Mouse (Mus musculus) MEL (cell line): ENCODE data around the gene Cldn3. TPM values are rescaled to one million over a fixed set of nuclear protein-coding genes. Genes with fewer than 3 reads are reported as not detected.

ENCODE experiments used
- DNase-seq: peaks from one replicate; pipeline ENCODE4 v3.0.0; 2011; ENCODE audit warnings: low read depth, low spot score
- H3K27ac ChIP-seq: 2 replicates; pipeline ENCODE4 v1.5.1; 2012; ENCODE audit warnings: low read depth, mild to moderate bottlenecking, control low read depth, low read length, moderate library complexity; ENCODE audit not compliant: control insufficient read depth
- H3K27me3 ChIP-seq, 2 experiments: fragments of 150-350 bp in 1 of 2; sonication (generic) in 1 of 2; 2 replicates each; pipeline ENCODE4 v1.6.1; 2012; ENCODE audit warnings: low read length in 2 of 2, mild to moderate bottlenecking in 2 of 2, improper control_type of control experiment in 1 of 2, moderate library complexity in 1 of 2; ENCODE audit not compliant: insufficient read depth in 2 of 2, control insufficient read depth in 1 of 2
- H3K36me3 ChIP-seq, 2 experiments: 2 replicates each; pipeline ENCODE4 v1.6.1; 2012 to 2014; ENCODE audit warnings: low read length in 2 of 2, improper control_type of control experiment in 1 of 2, inconsistent platforms in 1 of 2, mild to moderate bottlenecking in 1 of 2; ENCODE audit not compliant: insufficient read depth in 2 of 2, control insufficient read depth in 1 of 2
- H3K4me1 ChIP-seq, 2 experiments: fragments of 150-350 bp in 1 of 2; sonication (generic) in 1 of 2; 2 replicates each; pipeline ENCODE4 v1.6.1; 2012; ENCODE audit warnings: low read length in 2 of 2, improper control_type of control experiment in 1 of 2, mild to moderate bottlenecking in 1 of 2; ENCODE audit not compliant: insufficient read depth in 2 of 2, control insufficient read depth in 1 of 2
- H3K4me3 ChIP-seq, 2 experiments: fragments of 150-350 bp in 1 of 2; sonication (generic) in 1 of 2; 2 replicates each; pipeline ENCODE4 v1.5.1; 2012; ENCODE audit warnings: low read depth in 2 of 2, low read length in 2 of 2, mild to moderate bottlenecking in 2 of 2, moderate library complexity in 2 of 2, control low read depth in 1 of 2, improper control_type of control experiment in 1 of 2; ENCODE audit not compliant: control insufficient read depth in 1 of 2, insufficient read depth in 1 of 2
- H3K79me2 ChIP-seq: 2 replicates; pipeline ENCODE4 v1.6.1; 2012; ENCODE audit warnings: mild to moderate bottlenecking, low read length, moderate library complexity; ENCODE audit not compliant: control insufficient read depth, poor library complexity, insufficient read depth
- H3K9ac ChIP-seq: 2 replicates; pipeline ENCODE4 v1.6.1; 2012; ENCODE audit warnings: low read depth, mild to moderate bottlenecking, control low read depth, low read length, moderate library complexity; ENCODE audit not compliant: control insufficient read depth, poor library complexity, severe bottlenecking
- H3K9me3 ChIP-seq: fragments of 150-350 bp; sonication (generic); replicated peaks from 2 replicates; pipeline ENCODE4 v1.6.1; 2012; ENCODE audit warnings: mild to moderate bottlenecking, low read length, improper control_type of control experiment, moderate library complexity; ENCODE audit not compliant: insufficient read depth
- CHD1 ChIP-seq: IDR thresholded peaks from 2 replicates; pipeline ENCODE4 v1.6.1; 2012; ENCODE audit warnings: low read depth, mild to moderate bottlenecking, inconsistent platforms, low read length, improper control_type of control experiment
- CHD2 ChIP-seq: IDR thresholded peaks from 2 replicates; pipeline ENCODE4 v1.6.1; 2011; ENCODE audit warnings: low read length, improper control_type of control experiment
- CTCF ChIP-seq, 3 experiments: IDR thresholded peaks in 2 of 3; conservative IDR thresholded peaks in 1 of 3; 2 replicates each; pipeline ENCODE4 v1.5.1; 2011 to 2012; ENCODE audit warnings: low read length in 3 of 3, low read depth in 2 of 3, mild to moderate bottlenecking in 2 of 3, improper control_type of control experiment in 1 of 3, inconsistent platforms in 1 of 3, mixed read lengths in 1 of 3, moderate library complexity in 1 of 3; ENCODE audit not compliant: control insufficient read depth in 1 of 3, insufficient read depth in 1 of 3, poor library complexity in 1 of 3, severe bottlenecking in 1 of 3
- E2F4 ChIP-seq: IDR thresholded peaks from 2 replicates; pipeline ENCODE4 v1.6.1; 2011; ENCODE audit warnings: low read depth, low read length, improper control_type of control experiment, borderline replicate concordance
- ETS1 ChIP-seq: IDR thresholded peaks from 2 replicates; pipeline ENCODE4 v1.6.1; 2012; ENCODE audit warnings: low read depth, mild to moderate bottlenecking, inconsistent platforms, low read length, improper control_type of control experiment, moderate library complexity
- GATA1 ChIP-seq: IDR thresholded peaks from 2 replicates; pipeline ENCODE4 v1.6.1; 2011; ENCODE audit warnings: low read depth, low read length, improper control_type of control experiment
- JUND ChIP-seq: IDR thresholded peaks from 2 replicates; pipeline ENCODE4 v1.6.1; 2011; ENCODE audit warnings: low read depth, mild to moderate bottlenecking, improper control_type of control experiment, low read length
- MEF2A ChIP-seq: IDR thresholded peaks from 2 replicates; pipeline ENCODE4 v1.6.1; 2014; ENCODE audit warnings: low read depth, mild to moderate bottlenecking, inconsistent platforms, low read length, improper control_type of control experiment; ENCODE audit not compliant: poor library complexity, insufficient replicate concordance, severe bottlenecking; ENCODE audit errors: extremely low read depth
- MYB ChIP-seq: IDR thresholded peaks from 2 replicates; pipeline ENCODE4 v1.6.1; 2011; ENCODE audit warnings: mild to moderate bottlenecking, low read depth, low read length, improper control_type of control experiment
- MYC ChIP-seq: IDR thresholded peaks from 2 replicates; pipeline ENCODE4 v1.6.1; 2011; ENCODE audit warnings: low read depth, mild to moderate bottlenecking, low read length, improper control_type of control experiment, moderate library complexity
- NRF1 ChIP-seq: IDR thresholded peaks from 2 replicates; pipeline ENCODE4 v1.6.1; 2014; ENCODE audit warnings: low read depth, mild to moderate bottlenecking, inconsistent platforms, low read length, improper control_type of control experiment, moderate library complexity; ENCODE audit not compliant: poor library complexity, insufficient read depth, severe bottlenecking
- TBP ChIP-seq: IDR thresholded peaks from 2 replicates; pipeline ENCODE4 v1.8.0; 2011; ENCODE audit warnings: low read depth, low read length, improper control_type of control experiment
- UBTF ChIP-seq: IDR thresholded peaks from 2 replicates; pipeline ENCODE4 v1.6.1; 2012; ENCODE audit warnings: low read depth, mild to moderate bottlenecking, inconsistent platforms, low read length, improper control_type of control experiment, moderate library complexity, borderline replicate concordance; ENCODE audit not compliant: insufficient read depth
- USF1 ChIP-seq: IDR thresholded peaks from 2 replicates; pipeline ENCODE4 v1.6.1; 2014; ENCODE audit warnings: low read depth, mild to moderate bottlenecking, inconsistent platforms, low read length, improper control_type of control experiment, moderate library complexity
- USF2 ChIP-seq, 2 experiments: IDR thresholded peaks; 2 replicates each; pipeline ENCODE4 v1.6.1; 2011 to 2012; ENCODE audit warnings: improper control_type of control experiment in 2 of 2, low read length in 2 of 2, borderline replicate concordance in 1 of 2, inconsistent platforms in 1 of 2, low read depth in 1 of 2, mild to moderate bottlenecking in 1 of 2; ENCODE audit not compliant: insufficient read depth in 1 of 2
- ZKSCAN1 ChIP-seq: IDR thresholded peaks from 2 replicates; pipeline ENCODE4 v1.6.1; 2012; ENCODE audit warnings: low read depth, mild to moderate bottlenecking, inconsistent platforms, low read length, improper control_type of control experiment, moderate library complexity
- ZMIZ1 ChIP-seq: IDR thresholded peaks from 2 replicates; pipeline ENCODE4 v1.6.1; 2012; ENCODE audit warnings: low read depth, mild to moderate bottlenecking, inconsistent platforms, low read length, improper control_type of control experiment, moderate library complexity
- ZNF384 ChIP-seq: IDR thresholded peaks from 2 replicates; pipeline ENCODE4 v1.6.1; 2012; ENCODE audit warnings: low read depth, mild to moderate bottlenecking, inconsistent platforms, low read length, improper control_type of control experiment
- polyA plus RNA-seq, 2 experiments: library from polyadenylated mRNA; stranded (reverse) in 1 of 2; unstranded in 1 of 2; fragments of >175 nt in 1 of 2; fragments of >200 nt in 1 of 2; gene quantifications; 2 replicates each; pipeline versions ENCODE4 v1.2.1 to v1.2.4; 2012; ENCODE audit warnings: low replicate concordance in 2 of 2, low read depth in 1 of 2; ENCODE audit not compliant: insufficient read length in 2 of 2, insufficient read depth in 1 of 2, missing spikeins in 1 of 2
- total RNA-seq: library from RNA; depleted of rRNA; stranded (reverse); fragments of 300-350 nt; gene quantifications from 2 replicates; pipeline ENCODE4 v1.2.3, GENCODE M21; 2012

Cldn3 gene
- total and polyA plus RNA-seq, 3 experiments, result 1.1 TPM; not detected in 2

DNA sequence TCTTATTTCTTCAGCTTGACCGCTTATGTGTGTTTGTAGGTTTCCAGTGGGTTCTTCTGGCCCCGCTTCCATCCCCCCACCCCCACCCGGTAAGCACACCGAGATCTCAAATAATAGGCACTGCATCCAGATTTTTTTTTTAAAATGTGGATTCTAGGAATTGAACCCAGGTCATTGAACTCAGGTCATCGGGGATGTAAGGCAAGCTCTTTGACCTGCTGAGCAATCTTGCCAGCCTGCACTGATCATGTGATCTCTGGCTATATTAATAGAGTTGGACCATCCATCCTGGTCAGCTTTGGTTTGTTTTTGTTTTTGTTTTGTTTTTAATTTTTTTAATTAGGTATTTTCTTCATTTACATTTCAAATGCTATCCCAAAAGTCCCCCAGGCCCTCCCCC lies 46.6 kb downstream of the Cldn3 start:
- peaks cover 0 to 8% of the 10 kb centered on the region in 2 experiments; a peak in 2 of 4 replicates for H3K36me3 ChIP-seq
- H3K79me2 ChIP-seq, result no peaks in the 10 kb centered on the region
- H3K9me3 ChIP-seq, result no peaks in the 10 kb centered on the region
- TF ChIP-seq USF1 (0 out of 2 replicates have a peak, but pooled peaks have one; percentile 20), GATA1 (no peak), E2F4 (no peak)
- TF ChIP-seq, all 39 proteins: peak for 1
- Histone ChIP-seq H3K4me3 (no peak overlapping the region), H3K27ac (no peak overlapping the region), H3K27me3 (no peaks in the 10 kb centered on the region), H3K4me1 (peaks cover 2 to 12% of the 10 kb centered on the region in 2 experiments), H3K9ac (no peak overlapping the region)
- DNase-seq, result no peak

DNA sequence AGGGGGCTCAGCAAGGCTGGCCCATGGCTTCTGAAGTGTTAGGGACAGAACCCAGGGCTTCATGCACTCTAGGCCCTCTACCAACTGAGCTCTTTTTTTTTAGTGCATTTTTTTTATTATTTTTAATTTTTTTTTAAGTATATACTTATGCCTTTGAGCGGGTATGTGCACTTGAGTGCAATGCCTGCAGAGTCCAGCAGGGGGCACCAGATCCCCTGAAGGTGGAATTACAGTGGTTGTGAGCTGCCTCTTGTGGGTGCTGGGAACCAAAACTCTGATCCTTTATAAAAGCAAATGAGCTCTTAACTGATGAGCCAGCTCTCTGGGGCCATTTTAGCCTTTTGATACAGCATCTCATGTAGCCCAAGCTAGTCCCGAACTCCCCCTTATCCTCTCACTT lies 48.6 kb downstream of the Cldn3 start:
- Histone ChIP-seq H3K79me2 (no peaks in the 10 kb centered on the region), H3K9me3 (no peaks in the 10 kb centered on the region), H3K27me3 (no peaks in the 10 kb centered on the region), H3K4me3 (no peak overlapping the region), H3K9ac (no peak overlapping the region), H3K36me3 (peaks cover 0 to 1% of the 10 kb centered on the region in 2 experiments; a peak in 2 of 4 replicates), H3K4me1 (peaks cover 0 to under 1% of the 10 kb centered on the region in 2 experiments; a peak in 2 of 4 replicates), H3K27ac (no peak overlapping the region)
- DNase-seq, result peak; percentile 26
- peak; percentile 47 to 66 (median 56) for TF ChIP-seq CTCF (IDR thresholded peaks at IDR 0.05 in 2 of 3, conservative IDR thresholded peaks at IDR 0.05 in 1 of 3; ENCODE audit: control insufficient read depth in 1 of 3, insufficient read depth in 1 of 3, low read depth in 2 of 3, low read length in 3 of 3, poor library complexity in 1 of 3, severe bottlenecking in 1 of 3)
- no peak for TF ChIP-seq ZMIZ1
- TF ChIP-seq UBTF, result no peak

DNA sequence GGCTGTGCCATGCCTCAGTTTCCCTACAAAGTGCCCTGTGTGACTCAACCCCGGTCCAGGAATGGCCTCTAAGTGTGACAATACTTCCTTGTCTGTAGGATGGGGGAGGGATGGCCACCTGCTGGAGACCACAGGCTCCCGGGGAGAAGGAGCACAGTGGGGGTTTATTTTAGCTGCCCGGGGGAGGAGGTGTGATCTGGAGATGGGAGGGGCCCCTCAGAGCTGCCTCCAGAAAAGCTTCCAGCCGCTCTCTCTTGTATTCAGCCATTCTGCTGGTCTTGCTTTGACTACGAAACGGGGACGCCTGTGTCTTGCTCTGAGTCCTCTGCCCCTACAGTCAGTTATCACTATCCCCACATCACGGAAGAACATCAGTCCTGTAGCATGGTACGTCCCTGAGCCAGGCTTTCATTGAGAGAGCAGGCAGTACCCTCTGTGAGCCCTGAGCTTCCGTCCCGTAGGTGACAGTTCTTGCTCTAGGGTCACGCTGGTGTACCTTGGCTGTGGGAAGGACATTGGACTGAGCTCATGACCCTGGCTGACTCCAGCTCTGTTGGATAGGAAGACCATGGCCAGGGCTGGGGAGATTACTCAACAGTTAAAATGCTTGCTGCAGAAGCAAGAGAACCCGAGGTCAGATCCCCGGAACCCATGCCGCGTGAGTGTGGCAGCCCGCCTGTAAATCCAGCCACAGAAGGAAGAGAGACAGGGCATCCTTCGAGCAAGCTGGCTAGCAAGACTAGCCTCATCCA lies 49.8 kb downstream of the Cldn3 start:
- no peaks in the 10 kb centered on the region for H3K79me2 ChIP-seq
- no peaks in the 10 kb centered on the region for H3K27me3 ChIP-seq
- no peak overlapping the region for H3K27ac ChIP-seq
- DNase-seq, result no peak
- H3K4me1 ChIP-seq, result no peaks in the 10 kb centered on the region; a peak in 1 of 4 replicates
- H3K9me3 ChIP-seq, result no peaks in the 10 kb centered on the region
- no peak overlapping the region for H3K9ac ChIP-seq
- H3K4me3 ChIP-seq, result no peak overlapping the region
- no peaks in the 10 kb centered on the region for H3K36me3 ChIP-seq
- TF ChIP-seq JUND (no peak), ZMIZ1 (no peak), ZNF384 (no peak), ZKSCAN1 (no peak), MEF2A (no peak), CHD2 (no peak), ETS1 (no peak), NRF1 (no peak), GATA1 (no peak), CHD1 (no peak), TBP (no peak), MYB (no peak), USF2 (IDR thresholded peaks at IDR 0.05; ENCODE audit: borderline replicate concordance in 1 of 2, insufficient read depth in 1 of 2, low read depth in 1 of 2, low read length in 2 of 2) (no peak), MYC (no peak)
